Mouse (Mus musculus): ENCODE data around the gene Lrrn1.

GRCm38 (mm10) chr6:107605151-107605550 is 75.6 kb downstream of the Lrrn1 start:
- TF ChIP-seq CTCF (IDR thresholded peaks at IDR 0.05; ENCODE audit: low read depth, low read length): no peak
- TF ChIP-seq POLR2A (IDR thresholded peaks at IDR 0.05; ENCODE audit: insufficient read depth, low read length): no peak
- no peak for TF ChIP-seq EP300 (IDR thresholded peaks at IDR 0.05; ENCODE audit: insufficient read depth, low read depth, low read length)

All from ES-Bruce4 (cell line).